ENCODE assay signal across 18 mouse cellular contexts in the genomic region with DNA sequence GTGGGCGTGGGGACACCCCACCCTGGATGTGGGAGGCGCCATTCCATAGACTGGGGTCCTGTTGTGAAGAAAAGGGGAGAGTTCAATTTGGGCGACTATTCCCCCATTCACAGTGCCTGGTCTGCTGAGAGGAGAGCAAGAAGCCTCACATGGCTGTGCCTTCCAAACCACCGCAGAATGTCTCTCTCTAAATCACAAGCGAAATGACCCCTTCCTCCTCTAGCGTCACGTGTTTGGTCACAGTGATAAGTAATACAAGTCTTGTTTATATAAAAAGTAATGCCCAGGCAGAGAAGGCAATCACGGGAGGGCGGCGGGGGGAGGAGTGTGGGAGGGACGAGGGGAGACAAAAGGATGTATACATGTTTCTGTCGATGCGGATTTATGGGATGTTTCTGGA. TPM values are rescaled to one million over a fixed set of nuclear protein-coding genes. Genes with fewer than 3 reads are reported as not detected.
A peak's percentile ranks its signal among the peaks of the same experiment; 100 is the strongest.
DNase-seq lines count a peak whose midpoint lies in the region; ATAC-seq and TF ChIP-seq lines count a peak whose summit lies in the region.
"Had no signal": no experiment of that assay in that cellular context is flagged by ENCODE, and none has a peak within 500 bp of the region (broad histone marks: within the 10 kb centered on the region; RNA-seq: fewer than 3 reads in every experiment).

No protein-coding gene starts in this region.

- peak overlapping the region; percentile 17 for H3K4me2 ChIP-seq in kidney, embryonic 14.5 days (replicated peaks; ENCODE audit: low read depth, low read length)
- H3K4me2 ChIP-seq in lung, embryonic 14.5 days: peak overlapping the region; percentile 44
- H3K4me2 ChIP-seq in stomach, embryonic 14.5 days (replicated peaks; ENCODE audit: low read depth, low read length): peak overlapping the region; percentile 11
- H3K4me2 ChIP-seq in stomach, postnatal 0 days (replicated peaks; ENCODE audit: low read depth): no peak overlapping the region
- H3K4me2 ChIP-seq: forebrain, embryonic 13.5 days; heart, embryonic 11.5 days had no signal

- no peak overlapping the region for H3K4me3 ChIP-seq in kidney, embryonic 14.5 days (ENCODE audit: low read length)
- H3K4me3 ChIP-seq in lung, embryonic 14.5 days (ENCODE audit: low read depth, low read length): no peak overlapping the region
- H3K4me3 ChIP-seq in stomach, embryonic 14.5 days (ENCODE audit: low read depth, low read length): no peak overlapping the region
- H3K4me3 ChIP-seq in stomach, postnatal 0 days (ENCODE audit: low read depth, low read length): no peak overlapping the region
- H3K4me3 ChIP-seq: embryonic facial prominence, embryonic 10.5 days; forebrain, embryonic 13.5 days; heart, adult 2 months had no signal

- no peaks in the 10 kb centered on the region for H3K27me3 ChIP-seq in kidney, embryonic 14.5 days (ENCODE audit: control insufficient read depth, insufficient read depth, low read length)
- H3K27me3 ChIP-seq in lung, embryonic 14.5 days (ENCODE audit: insufficient read depth, low read length): no peaks in the 10 kb centered on the region
- no peaks in the 10 kb centered on the region for H3K27me3 ChIP-seq in stomach, embryonic 14.5 days (ENCODE audit: control insufficient read depth, insufficient read depth, low read length)
- no peaks in the 10 kb centered on the region for H3K27me3 ChIP-seq in stomach, postnatal 0 days (ENCODE audit: control insufficient read depth, insufficient read depth, low read length)

- no peaks in the 10 kb centered on the region for H3K36me3 ChIP-seq in kidney, embryonic 14.5 days (ENCODE audit: control insufficient read depth, insufficient read depth, low read length)
- no peaks in the 10 kb centered on the region for H3K36me3 ChIP-seq in lung, embryonic 14.5 days (ENCODE audit: insufficient read depth)
- H3K36me3 ChIP-seq in stomach, embryonic 14.5 days (ENCODE audit: control insufficient read depth, insufficient read depth, low read length): no peaks in the 10 kb centered on the region
- no peaks in the 10 kb centered on the region for H3K36me3 ChIP-seq in stomach, postnatal 0 days (ENCODE audit: control insufficient read depth, insufficient read depth, low read length)
- H3K36me3 ChIP-seq: embryonic facial prominence, embryonic 10.5 days had no signal

- TF ChIP-seq CTCF in lung, embryonic 14.5 days (IDR thresholded peaks at IDR 0.05; ENCODE audit: low read depth): no peak
- TF ChIP-seq CTCF in stomach, postnatal 0 days (IDR thresholded peaks at IDR 0.05; ENCODE audit: low read depth): no peak

- DNase-seq in kidney, postnatal 4 days: no peak
- peak; percentile 50 for DNase-seq in lung, embryonic 14.5 days
- DNase-seq in lung, postnatal 10 days: no peak
- no peak for DNase-seq in stomach, postnatal 0 days (ENCODE audit: low spot score)
- DNase-seq: adrenal gland, adult 2 months; adrenal gland, postnatal 36 days; cerebellum, adult 2 months; cerebellum, postnatal 10 days; forebrain, postnatal 0 days; gastrocnemius, postnatal 14 days; heart, adult 2 months; heart, postnatal 36 days had no signal

- H3K4me1 ChIP-seq in kidney, embryonic 14.5 days (ENCODE audit: control insufficient read depth, insufficient read depth, low read length): peaks cover 5% of the 10 kb centered on the region; the same call in 1 of the 2 replicates
- H3K4me1 ChIP-seq in lung, embryonic 14.5 days (ENCODE audit: insufficient read depth): peaks cover 7% of the 10 kb centered on the region; the same call in 1 of the 2 replicates
- H3K4me1 ChIP-seq in stomach, embryonic 14.5 days (ENCODE audit: control insufficient read depth, insufficient read depth, low read length): peaks cover 10% of the 10 kb centered on the region
- no peaks in the 10 kb centered on the region for H3K4me1 ChIP-seq in stomach, postnatal 0 days (replicated peaks; ENCODE audit: control insufficient read depth, insufficient read depth)

- H3K27ac ChIP-seq in kidney, embryonic 14.5 days (ENCODE audit: low read depth, low read length): no peak overlapping the region
- 0 out of 2 replicates have a peak overlapping the region, but pooled peaks have one; percentile 27 for H3K27ac ChIP-seq in lung, embryonic 14.5 days (ENCODE audit: low read depth)
- no peak overlapping the region for H3K27ac ChIP-seq in stomach, embryonic 14.5 days (ENCODE audit: low read length)
- H3K27ac ChIP-seq in stomach, postnatal 0 days (replicated peaks): no peak overlapping the region
- H3K27ac ChIP-seq: embryonic facial prominence, embryonic 10.5 days; forebrain, embryonic 13.5 days; heart, adult 2 months had no signal

- no peaks in the 10 kb centered on the region for H3K9me3 ChIP-seq in kidney, embryonic 14.5 days (ENCODE audit: control insufficient read depth, low read length)
- H3K9me3 ChIP-seq in lung, embryonic 14.5 days (ENCODE audit: low read depth, low read length): no peaks in the 10 kb centered on the region
- no peaks in the 10 kb centered on the region for H3K9me3 ChIP-seq in stomach, embryonic 14.5 days (ENCODE audit: control insufficient read depth, low read depth, low read length)
- H3K9me3 ChIP-seq in stomach, postnatal 0 days (ENCODE audit: control insufficient read depth, low read length): no peaks in the 10 kb centered on the region
- H3K9me3 ChIP-seq: embryonic facial prominence, embryonic 10.5 days; forebrain, embryonic 13.5 days had no signal

- WGBS in kidney, embryonic 14.5 days: 39% methylated on average over 13 of the region's 13 CpGs
- 42% methylated on average over 13 of the region's 13 CpGs for WGBS in lung, embryonic 14.5 days
- WGBS in stomach, embryonic 14.5 days: 31% methylated on average over 13 of the region's 13 CpGs
- 24% methylated on average over 13 of the region's 13 CpGs for WGBS in stomach, postnatal 0 days

- no peak for ATAC-seq in kidney, embryonic 14.5 days (ENCODE audit: low FRiP score, low TSS enrichment)
- ATAC-seq in lung, embryonic 14.5 days (ENCODE audit: insufficient read depth): peak; percentile 60
- ATAC-seq in stomach, embryonic 14.5 days (ENCODE audit: insufficient number of reproducible peaks, insufficient read depth, low FRiP score, low read depth): no peak
- no peak for ATAC-seq in stomach, postnatal 0 days (ENCODE audit: low FRiP score, low TSS enrichment)
- no peak for ATAC-seq in megakaryocyte progenitor cell, adult 5-6 weeks (replicated peaks; ENCODE audit: poor library complexity)
- ATAC-seq: forebrain, embryonic 13.5 days; forebrain, postnatal 0 days had no signal

- TF ChIP-seq EP300 in stomach, postnatal 0 days (optimal IDR thresholded peaks at IDR 0.05): no peak

- H3K9ac ChIP-seq in kidney, embryonic 14.5 days (ENCODE audit: low read depth, low read length): no peak overlapping the region
- H3K9ac ChIP-seq in lung, embryonic 14.5 days: no peak overlapping the region
- H3K9ac ChIP-seq in stomach, embryonic 14.5 days (replicated peaks; ENCODE audit: low read depth, low read length): no peak overlapping the region
- no peak overlapping the region for H3K9ac ChIP-seq in stomach, postnatal 0 days (ENCODE audit: low read length)
- H3K9ac ChIP-seq: forebrain, embryonic 13.5 days; forebrain, postnatal 0 days had no signal

RNA-seq across cellular contexts. Expression of a gene that starts 15.8 kb away (rescaled TPM):
- polyA plus RNA-seq in kidney, embryonic 14.5 days (2014; fragmentation: Nextera tagmentation; extraction: Ambion mirVana): 16.5 and 20.6 TPM in 2 replicates
- polyA plus RNA-seq in lung, embryonic 14.5 days (2014; fragmentation: Nextera tagmentation; extraction: Ambion mirVana): 20.6 and 21.2 TPM in 2 replicates
- 32.0 and 37.8 TPM in 2 replicates for polyA plus RNA-seq in stomach, embryonic 14.5 days (2014; fragmentation: Nextera tagmentation; extraction: Ambion mirVana)
- 12.3 and 14.3 TPM in 2 replicates for polyA plus RNA-seq in stomach, postnatal 0 days (2015; fragmentation: Nextera tagmentation; extraction: Ambion mirVana)
- total RNA-seq in megakaryocyte progenitor cell, adult 5-6 weeks (2015): 85.9 and 109 TPM in 2 replicates
- total RNA-seq in megakaryocyte progenitor cell, adult 5-6 weeks (2017): 143 and 168 TPM in 2 replicates

RNA-seq across cellular contexts. Expression of a gene that starts 26.4 kb away (rescaled TPM):
- 54.7 and 55.0 TPM in 2 replicates for polyA plus RNA-seq in kidney, embryonic 14.5 days (2014; fragmentation: Nextera tagmentation; extraction: Ambion mirVana)
- 55.5 and 65.5 TPM in 2 replicates for polyA plus RNA-seq in lung, embryonic 14.5 days (2014; fragmentation: Nextera tagmentation; extraction: Ambion mirVana)
- polyA plus RNA-seq in stomach, embryonic 14.5 days (2014; fragmentation: Nextera tagmentation; extraction: Ambion mirVana): 58.5 and 68.4 TPM in 2 replicates
- polyA plus RNA-seq in stomach, postnatal 0 days (2015; fragmentation: Nextera tagmentation; extraction: Ambion mirVana): 25.9 and 28.5 TPM in 2 replicates
- total RNA-seq in megakaryocyte progenitor cell, adult 5-6 weeks (2015): 5.3 and 7.7 TPM in 2 replicates
- 5.6 and 6.0 TPM in 2 replicates for total RNA-seq in megakaryocyte progenitor cell, adult 5-6 weeks (2017)
